Mouse (Mus musculus): Measurements from ENCODE around the gene Fcgr1. TPM values are rescaled to one million over a fixed set of nuclear protein-coding genes. Genes with fewer than 3 reads are reported as not detected.
"Not testable (repeated sequence)": the region's sequence is repeated elsewhere in the genome, so short reads cannot be mapped to it uniquely, and the experiment has no call there.

The Fcgr1 gene
- polyA plus RNA-seq, 1 experiment from 2014 or later = 4.1 TPM

DNA sequence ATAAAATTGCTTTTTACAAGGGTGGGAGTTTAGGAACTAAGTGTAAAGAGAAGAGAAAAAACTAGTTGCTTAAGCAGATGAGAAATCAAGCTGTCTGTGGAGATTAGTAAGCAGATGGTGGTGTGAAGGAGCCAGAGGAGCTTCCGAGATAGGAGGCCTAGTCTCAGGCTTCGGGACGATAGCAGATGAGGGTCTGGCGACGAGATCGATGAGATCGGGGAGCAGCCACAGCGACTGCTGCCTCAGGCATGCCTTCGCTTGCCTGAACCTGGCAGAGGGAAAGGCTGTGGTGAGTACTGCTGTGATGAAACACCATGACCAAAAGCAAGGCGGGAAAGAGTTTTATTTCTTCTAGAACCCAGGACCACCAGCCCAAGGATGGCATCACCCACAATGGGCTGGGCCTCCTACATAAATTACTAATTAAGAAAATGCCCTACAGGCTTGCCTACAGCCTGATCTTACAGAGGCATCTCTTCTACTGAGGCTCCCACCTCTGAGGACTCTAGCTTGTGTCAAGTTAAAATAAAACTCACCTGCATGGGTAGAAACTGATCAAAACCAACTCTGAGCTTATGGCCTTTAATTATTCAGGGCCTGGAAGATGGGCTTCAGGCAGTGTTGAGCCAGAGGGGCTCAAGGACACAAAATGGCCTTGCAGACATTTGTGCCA is 39.0 kb downstream of the Fcgr1 start:
- no peak for DNase-seq (ENCODE audit: low spot score)
- H3K4me2 ChIP-seq = peak overlapping the region; percentile 46
- H3K27ac ChIP-seq (ENCODE audit: low read depth, low read length) = peak overlapping the region; percentile 70; the same call in 1 of the 2 replicates
- H3K36me3 ChIP-seq (ENCODE audit: control insufficient read depth, insufficient read depth, low read length) = no peaks in the 10 kb centered on the region
- peaks cover 15% of the 10 kb centered on the region; the same call in 1 of the 2 replicates for H3K4me1 ChIP-seq (replicated peaks; ENCODE audit: control insufficient read depth, insufficient read depth, low read length)
- 28% methylated on average over 10 of the region's 10 CpGs for WGBS
- no peaks in the 10 kb centered on the region for H3K27me3 ChIP-seq (replicated peaks; ENCODE audit: control insufficient read depth, insufficient read depth, low read length)
- H3K9me3 ChIP-seq (ENCODE audit: control insufficient read depth, low read length) = no peaks in the 10 kb centered on the region
- H3K9ac ChIP-seq (ENCODE audit: low read depth, low read length) = peak overlapping the region; percentile 58
- peak; percentile 95 for ATAC-seq (replicated peaks; ENCODE audit: low FRiP score)
- H3K4me3 ChIP-seq (ENCODE audit: low read depth, low read length) = 0 out of 2 replicates have a peak overlapping the region, but pooled peaks have one; percentile 8

DNA sequence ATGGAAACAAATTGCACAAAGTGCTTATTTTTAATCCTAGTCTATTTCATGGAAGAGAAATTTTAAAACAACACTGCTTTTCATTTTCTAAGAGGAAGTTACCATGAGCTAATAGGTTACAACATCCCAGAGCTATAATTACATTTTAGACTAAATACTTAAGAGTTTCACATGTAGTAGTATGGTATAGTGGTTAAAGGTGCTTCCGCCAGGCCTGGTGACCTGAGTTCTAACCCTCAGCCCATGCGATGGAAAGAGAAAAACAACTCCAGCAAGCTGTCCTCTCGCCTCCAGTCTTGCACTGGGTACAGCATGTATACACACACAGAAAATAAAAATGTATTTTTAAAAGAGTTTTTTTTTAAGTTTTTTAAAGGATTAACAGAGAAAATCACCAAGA is 42.0 kb downstream of the Fcgr1 start:
- H3K4me2 ChIP-seq = no peak overlapping the region
- 84% methylated on average over 3 of the region's 3 CpGs for WGBS
- H3K4me3 ChIP-seq (ENCODE audit: low read depth, low read length) = no peak overlapping the region
- H3K27me3 ChIP-seq (replicated peaks; ENCODE audit: control insufficient read depth, insufficient read depth, low read length) = no peaks in the 10 kb centered on the region
- H3K9ac ChIP-seq (ENCODE audit: low read depth, low read length) = no peak overlapping the region
- H3K36me3 ChIP-seq (ENCODE audit: control insufficient read depth, insufficient read depth, low read length) = no peaks in the 10 kb centered on the region
- peaks cover 24% of the 10 kb centered on the region for H3K4me1 ChIP-seq (replicated peaks; ENCODE audit: control insufficient read depth, insufficient read depth, low read length)
- no peak overlapping the region for H3K27ac ChIP-seq (ENCODE audit: low read depth, low read length)
- no peaks in the 10 kb centered on the region for H3K9me3 ChIP-seq (ENCODE audit: control insufficient read depth, low read length)
- ATAC-seq (replicated peaks; ENCODE audit: low FRiP score) (no peak), DNase-seq (ENCODE audit: low spot score) (no peak)

DNA sequence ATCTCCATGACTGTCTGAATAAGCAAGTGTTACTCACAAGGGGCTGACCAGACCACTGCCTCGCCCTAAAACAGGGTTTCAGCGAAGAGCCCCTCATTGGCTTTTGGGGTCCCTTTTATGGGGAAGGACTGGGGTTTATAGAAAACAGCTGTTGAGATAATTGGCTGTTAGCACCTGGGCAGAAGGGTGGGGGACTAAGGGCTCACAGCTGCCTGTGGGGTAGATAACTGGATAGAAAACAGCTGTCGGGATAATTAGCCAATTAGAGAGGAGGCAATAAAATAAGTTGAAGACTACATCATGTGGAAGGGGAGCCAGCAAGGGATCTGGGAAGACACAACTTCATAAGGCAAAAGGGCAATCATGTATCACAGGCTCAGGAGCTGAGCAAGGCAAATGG is 42.9 kb downstream of the Fcgr1 start:
- Histone ChIP-seq H3K9me3 (ENCODE audit: control insufficient read depth, low read length) (no peaks in the 10 kb centered on the region), H3K27ac (ENCODE audit: low read depth, low read length) (no peak overlapping the region), H3K4me3 (ENCODE audit: low read depth, low read length) (no peak overlapping the region), H3K4me1 (replicated peaks; ENCODE audit: control insufficient read depth, insufficient read depth, low read length) (peaks cover 18% of the 10 kb centered on the region), H3K27me3 (replicated peaks; ENCODE audit: control insufficient read depth, insufficient read depth, low read length) (no peaks in the 10 kb centered on the region), H3K4me2 (no peak overlapping the region), H3K9ac (ENCODE audit: low read depth, low read length) (no peak overlapping the region), H3K36me3 (ENCODE audit: control insufficient read depth, insufficient read depth, low read length) (no peaks in the 10 kb centered on the region)
- ATAC-seq (replicated peaks; ENCODE audit: low FRiP score) = no peak
- WGBS = 58% methylated on average over 3 of the region's 3 CpGs
- DNase-seq (ENCODE audit: low spot score) = no peak

DNA sequence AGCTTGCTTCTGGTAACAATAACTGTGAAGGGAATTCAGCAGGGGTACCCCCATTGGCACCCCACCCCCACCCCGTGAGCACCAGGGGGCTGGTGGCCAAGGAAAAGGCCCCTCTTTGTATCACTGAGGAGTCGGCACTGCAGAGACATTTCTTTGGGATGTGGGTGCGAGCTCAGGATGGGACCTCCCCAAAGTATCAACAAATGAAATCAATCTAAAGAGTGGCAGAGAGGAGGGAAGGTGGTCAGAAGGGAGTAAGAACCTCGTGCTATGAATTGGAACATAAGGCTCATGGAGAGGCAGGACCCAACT is 44.8 kb downstream of the Fcgr1 start:
- peaks cover 15% of the 10 kb centered on the region for H3K4me1 ChIP-seq (replicated peaks; ENCODE audit: control insufficient read depth, insufficient read depth, low read length)
- 60% methylated on average over 4 of the region's 4 CpGs for WGBS
- DNase-seq (ENCODE audit: low spot score) = peak; percentile 49
- no peak for ATAC-seq (replicated peaks; ENCODE audit: low FRiP score)
- peak overlapping the region; percentile 85 for H3K4me2 ChIP-seq
- H3K9me3 ChIP-seq (ENCODE audit: control insufficient read depth, low read length) = no peaks in the 10 kb centered on the region
- H3K27ac ChIP-seq (ENCODE audit: low read depth, low read length) = peak overlapping the region; percentile 96; the same call in 1 of the 2 replicates
- peak overlapping the region; percentile 42 for H3K9ac ChIP-seq (ENCODE audit: low read depth, low read length)
- peak overlapping the region; percentile 25 for H3K4me3 ChIP-seq (ENCODE audit: low read depth, low read length)
- H3K36me3 ChIP-seq (ENCODE audit: control insufficient read depth, insufficient read depth, low read length) = no peaks in the 10 kb centered on the region
- no peaks in the 10 kb centered on the region for H3K27me3 ChIP-seq (replicated peaks; ENCODE audit: control insufficient read depth, insufficient read depth, low read length)

DNA sequence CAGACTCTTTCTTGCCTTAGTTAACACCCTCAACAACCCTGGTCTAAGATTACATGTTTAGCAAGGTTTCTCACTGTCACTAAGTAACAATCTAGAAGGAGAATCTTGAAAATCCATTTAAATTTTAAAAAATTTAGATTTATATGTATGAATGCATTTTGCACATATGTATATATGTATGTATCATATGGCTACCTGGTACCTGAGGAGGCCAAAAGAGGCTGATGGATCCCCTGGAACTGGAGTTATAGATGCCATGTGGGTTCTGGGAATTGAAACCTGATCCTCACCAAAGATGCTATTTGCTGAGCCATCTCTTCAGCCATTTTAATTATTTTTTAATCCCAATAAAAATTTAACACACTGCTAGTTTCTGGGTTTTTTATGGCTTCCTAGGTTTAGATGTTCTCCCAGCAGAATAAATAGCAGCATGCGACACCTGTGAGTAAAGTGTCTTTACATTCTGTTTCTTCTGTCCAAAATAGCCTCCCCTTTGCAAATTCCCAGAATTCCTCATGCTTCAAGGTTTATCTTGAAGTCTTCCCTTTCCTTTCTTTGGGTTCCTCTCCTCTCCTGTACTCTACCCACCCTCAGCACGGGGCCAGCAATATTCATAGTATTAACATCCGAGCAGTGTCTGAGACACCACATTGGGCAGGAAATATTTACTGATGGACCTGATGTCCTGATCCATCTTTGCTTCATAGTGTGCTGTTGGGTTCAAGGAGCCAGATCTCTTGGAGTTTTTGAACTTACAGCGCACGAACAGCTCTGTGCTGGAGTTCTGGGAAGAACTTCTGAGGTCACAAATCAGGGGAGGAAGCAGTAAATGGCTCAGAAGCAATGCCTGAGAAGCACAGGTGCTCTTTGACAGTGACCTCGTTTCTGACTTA is 45.4 kb downstream of the Fcgr1 start:
- Histone ChIP-seq H3K4me1 (replicated peaks; ENCODE audit: control insufficient read depth, insufficient read depth, low read length) (peaks cover 20% of the 10 kb centered on the region), H3K9me3 (ENCODE audit: control insufficient read depth, low read length) (no peaks in the 10 kb centered on the region), H3K27ac (ENCODE audit: low read depth, low read length) (peak overlapping the region; percentile 96), H3K36me3 (ENCODE audit: control insufficient read depth, insufficient read depth, low read length) (no peaks in the 10 kb centered on the region), H3K27me3 (replicated peaks; ENCODE audit: control insufficient read depth, insufficient read depth, low read length) (no peaks in the 10 kb centered on the region), H3K4me2 (peak overlapping the region; percentile 85), H3K9ac (ENCODE audit: low read depth, low read length) (peak overlapping the region; percentile 42), H3K4me3 (ENCODE audit: low read depth, low read length) (peak overlapping the region; percentile 54)
- 51% methylated on average over 6 of the region's 6 CpGs for WGBS
- no peak for DNase-seq (ENCODE audit: low spot score)
- no peak for ATAC-seq (replicated peaks; ENCODE audit: low FRiP score)

DNA sequence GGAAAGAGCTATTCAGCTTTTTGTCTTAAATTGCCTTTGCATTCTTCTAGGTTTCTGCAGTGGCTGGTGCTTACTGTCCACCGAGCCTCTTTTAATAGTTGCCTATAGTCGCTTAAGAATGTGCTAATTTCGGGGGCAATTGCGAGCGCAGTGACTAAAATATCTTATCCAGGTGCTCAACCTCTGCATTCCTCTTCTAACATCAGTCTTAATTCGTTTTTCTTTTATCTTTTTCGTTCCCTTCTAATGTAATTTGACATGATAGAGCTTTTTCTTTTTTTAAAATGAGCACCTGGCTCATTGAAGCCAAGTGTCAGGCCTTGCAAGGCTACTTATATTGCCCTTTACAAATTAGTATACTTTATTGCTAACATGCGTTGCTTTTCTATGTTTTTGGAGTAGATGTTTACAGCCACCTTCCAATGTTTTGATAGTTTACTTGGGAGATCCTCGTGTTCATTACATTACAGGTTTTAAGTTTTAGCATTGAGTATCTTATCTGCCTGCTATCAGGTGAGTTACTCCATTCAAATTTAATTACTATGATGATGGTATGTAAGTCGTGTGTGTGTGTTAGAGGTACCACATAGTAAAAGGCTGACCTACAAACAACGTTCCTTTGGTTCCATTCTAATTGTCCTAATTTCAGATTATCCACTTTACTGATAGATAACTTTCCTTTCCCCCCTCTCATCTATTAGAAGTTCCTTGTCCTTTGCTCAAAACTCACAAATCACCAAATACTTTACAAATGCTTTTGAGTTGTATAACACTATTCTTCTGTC is 46.2 kb downstream of the Fcgr1 start:
- H3K9me3 ChIP-seq (ENCODE audit: control insufficient read depth, low read length) = no peaks in the 10 kb centered on the region
- WGBS = 4% methylated on average over 11 of the region's 11 CpGs
- H3K4me1 ChIP-seq (replicated peaks; ENCODE audit: control insufficient read depth, insufficient read depth, low read length) = peaks cover 20% of the 10 kb centered on the region
- H3K9ac ChIP-seq (ENCODE audit: low read depth, low read length) = peak overlapping the region; percentile 78
- peak overlapping the region; percentile 54 for H3K4me3 ChIP-seq (ENCODE audit: low read depth, low read length)
- ATAC-seq (replicated peaks; ENCODE audit: low FRiP score) (no peak), DNase-seq (ENCODE audit: low spot score) (no peak)
- peak overlapping the region; percentile 96 for H3K27ac ChIP-seq (ENCODE audit: low read depth, low read length)
- no peaks in the 10 kb centered on the region for H3K27me3 ChIP-seq (replicated peaks; ENCODE audit: control insufficient read depth, insufficient read depth, low read length)
- H3K4me2 ChIP-seq = peak overlapping the region; percentile 85
- no peaks in the 10 kb centered on the region for H3K36me3 ChIP-seq (ENCODE audit: control insufficient read depth, insufficient read depth, low read length)

DNA sequence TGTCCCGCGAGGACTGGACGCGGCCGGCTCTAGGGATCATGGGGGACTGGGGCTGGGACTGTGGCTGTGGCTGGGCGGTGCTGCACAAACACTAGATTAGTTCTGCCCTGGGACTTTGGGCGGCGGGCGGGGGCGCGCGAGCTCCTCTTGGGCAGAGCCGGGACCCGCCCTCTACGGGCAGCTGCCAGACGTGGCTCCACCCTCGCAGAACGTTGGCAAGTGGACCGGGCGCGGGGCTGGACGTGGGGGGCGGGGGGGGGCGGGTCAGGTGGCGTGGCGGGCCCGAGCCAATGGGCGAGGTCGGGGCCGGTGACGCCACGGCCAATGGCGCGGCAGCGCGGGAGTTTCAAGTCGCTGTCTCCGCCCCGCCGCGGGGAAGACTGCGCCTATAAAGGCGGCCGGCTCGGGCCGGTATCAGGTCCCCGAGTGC is 47.3 kb downstream of the Fcgr1 start, which contains the start of gene Hist2h3c1:
Gene Hist2h3c1, plus strand, starts transcription at position 259 of the 430 bp plus-strand sequence.
- 2% methylated on average over 12 of the region's 47 CpGs for WGBS
- not testable (repeated sequence) for H3K36me3 ChIP-seq (ENCODE audit: control insufficient read depth, insufficient read depth, low read length); H3K9me3 ChIP-seq (ENCODE audit: control insufficient read depth, low read length); H3K27me3 ChIP-seq (replicated peaks; ENCODE audit: control insufficient read depth, insufficient read depth, low read length); DNase-seq (ENCODE audit: low spot score)
- ATAC-seq (replicated peaks; ENCODE audit: low FRiP score) = peak; percentile 85
- H3K4me3 ChIP-seq (ENCODE audit: low read depth, low read length) = peak within 1 kb of the TSS; percentile 54
- peak within 1 kb of the TSS; percentile 85 for H3K4me2 ChIP-seq
- H3K9ac ChIP-seq (ENCODE audit: low read depth, low read length) = peak within 1 kb of the TSS; percentile 78
- peaks cover 23% of the 10 kb centered on the region for H3K4me1 ChIP-seq (replicated peaks; ENCODE audit: control insufficient read depth, insufficient read depth, low read length)
- H3K27ac ChIP-seq (ENCODE audit: low read depth, low read length) = peak within 1 kb of the TSS; percentile 96

DNA sequence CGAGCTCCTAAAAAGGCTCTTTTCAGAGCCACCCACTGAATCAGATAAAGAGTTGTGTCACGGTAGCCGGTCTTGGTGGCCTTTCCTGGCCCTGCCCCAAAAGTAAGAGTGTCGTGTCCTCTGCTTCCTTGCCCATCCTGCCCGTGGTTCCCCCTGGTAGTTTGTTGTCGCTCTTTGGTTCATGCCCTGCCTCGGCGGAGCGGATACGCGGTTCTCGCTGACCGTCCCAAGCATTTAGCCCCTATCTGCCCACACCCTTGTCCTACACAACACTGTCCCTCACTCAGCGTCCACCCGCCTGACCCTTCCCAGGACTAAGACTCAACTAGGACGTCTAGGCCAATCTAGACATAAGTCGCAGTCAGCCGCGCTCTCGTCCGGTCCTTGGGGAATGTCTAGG is 47.8 kb downstream of the Fcgr1 start:
- Histone ChIP-seq H3K27ac (ENCODE audit: low read depth, low read length) (peak overlapping the region; percentile 81), H3K4me1 (replicated peaks; ENCODE audit: control insufficient read depth, insufficient read depth, low read length) (peaks cover 23% of the 10 kb centered on the region)
- 0% methylated on average over 10 of the region's 21 CpGs for WGBS
- not testable (repeated sequence) for DNase-seq (ENCODE audit: low spot score); H3K9me3 ChIP-seq (ENCODE audit: control insufficient read depth, low read length); H3K4me2 ChIP-seq; H3K4me3 ChIP-seq (ENCODE audit: low read depth, low read length); H3K36me3 ChIP-seq (ENCODE audit: control insufficient read depth, insufficient read depth, low read length); H3K9ac ChIP-seq (ENCODE audit: low read depth, low read length); H3K27me3 ChIP-seq (replicated peaks; ENCODE audit: control insufficient read depth, insufficient read depth, low read length)
- ATAC-seq (replicated peaks; ENCODE audit: low FRiP score) = peak; percentile 46
